ENCODE assay signal across 15 mouse cellular contexts in the genomic region with DNA sequence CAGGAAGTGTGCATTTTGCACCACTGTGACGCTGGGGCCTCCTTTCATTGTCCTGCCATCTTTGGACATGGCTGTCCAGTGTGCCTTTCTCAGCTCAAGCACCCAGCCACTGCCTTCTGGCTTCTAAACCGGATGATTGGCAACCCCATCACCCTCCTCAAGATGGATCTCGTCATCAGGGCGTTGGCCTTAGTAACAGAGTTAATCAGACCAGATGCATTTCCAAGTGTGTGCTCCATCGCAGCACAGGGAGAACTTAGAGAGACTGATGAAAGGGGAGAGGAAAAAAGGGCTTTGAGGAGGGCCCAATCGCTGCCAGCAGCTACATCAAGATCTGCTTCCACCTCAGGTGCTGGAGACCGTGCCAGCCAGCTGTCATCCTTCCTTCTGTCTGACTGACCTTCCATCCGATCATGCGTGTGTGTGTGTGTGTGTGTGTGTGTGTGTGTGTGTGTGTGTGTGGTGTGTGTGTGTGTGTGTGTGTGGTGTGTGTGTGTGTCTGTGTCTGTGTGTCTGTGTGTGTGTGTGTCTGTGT.
A peak's percentile ranks its signal among the peaks of the same experiment; 100 is the strongest.
DNase-seq lines count a peak whose midpoint lies in the region; ATAC-seq lines count a peak whose summit lies in the region.
"Had no signal": no experiment of that assay in that cellular context is flagged by ENCODE, and none has a peak within 500 bp of the region (broad histone marks: within the 10 kb centered on the region; RNA-seq: fewer than 3 reads in every experiment).

No protein-coding gene starts in this region.

- intact Hi-C loops in left cerebral cortex, postnatal 4 days (cut with DNase I): no loop called here

- ATAC-seq in cerebellum, adult (ENCODE audit: insufficient number of reproducible peaks, low FRiP score, low TSS enrichment): no peak
- ATAC-seq: forebrain, embryonic 13.5 days; inflammation-experienced regulatory T-cells, adult 6 months; intestine, postnatal 0 days had no signal

- DNase-seq in cerebellum, postnatal 10 days: peak; percentile 79 to 81
- peak; percentile 75 for DNase-seq in left cerebral cortex, postnatal 4 days
- DNase-seq in left cerebral cortex, adult 8-10 months (ENCODE audit: low spot score in 2 of 2): no peak
- DNase-seq in NIH3T3 (ENCODE audit: low read depth): peak; percentile 67
- no peak for DNase-seq in right cerebral cortex, postnatal 36 days (ENCODE audit: low spot score in 2 of 2)
- DNase-seq in layer of hippocampus, postnatal 25 days (ENCODE audit: extremely low spot score in 1 of 2, low spot score in 1 of 2): no peak
- DNase-seq: adrenal gland, adult 8-10 months; cerebellum, adult 18-20 months; cerebellum, adult 9-11 months; gastrocnemius, adult 2 months; gastrocnemius, postnatal 25 days had no signal

Comparison
In these comparisons a context has a peak if more than half of its experiments do, and no peak if none do; other contexts are left out.
1. DNase-seq: peak in cerebellum, postnatal 10 days (2 of 2), left cerebral cortex, postnatal 4 days (single experiment) and NIH3T3 (single experiment); none in left cerebral cortex, adult 8-10 months (0 of 2), right cerebral cortex, postnatal 36 days (0 of 2) and layer of hippocampus, postnatal 25 days (0 of 2).